Mouse (Mus musculus): ENCODE measurements around the gene Adam11. TPM values are rescaled to one million over a fixed set of nuclear protein-coding genes. Genes with fewer than 3 reads are reported as not detected.
A peak's percentile ranks its signal among the peaks of the same experiment; 100 is the strongest.

Gene Adam11
- polyA plus RNA-seq, 1 experiment, result not detected

DNA sequence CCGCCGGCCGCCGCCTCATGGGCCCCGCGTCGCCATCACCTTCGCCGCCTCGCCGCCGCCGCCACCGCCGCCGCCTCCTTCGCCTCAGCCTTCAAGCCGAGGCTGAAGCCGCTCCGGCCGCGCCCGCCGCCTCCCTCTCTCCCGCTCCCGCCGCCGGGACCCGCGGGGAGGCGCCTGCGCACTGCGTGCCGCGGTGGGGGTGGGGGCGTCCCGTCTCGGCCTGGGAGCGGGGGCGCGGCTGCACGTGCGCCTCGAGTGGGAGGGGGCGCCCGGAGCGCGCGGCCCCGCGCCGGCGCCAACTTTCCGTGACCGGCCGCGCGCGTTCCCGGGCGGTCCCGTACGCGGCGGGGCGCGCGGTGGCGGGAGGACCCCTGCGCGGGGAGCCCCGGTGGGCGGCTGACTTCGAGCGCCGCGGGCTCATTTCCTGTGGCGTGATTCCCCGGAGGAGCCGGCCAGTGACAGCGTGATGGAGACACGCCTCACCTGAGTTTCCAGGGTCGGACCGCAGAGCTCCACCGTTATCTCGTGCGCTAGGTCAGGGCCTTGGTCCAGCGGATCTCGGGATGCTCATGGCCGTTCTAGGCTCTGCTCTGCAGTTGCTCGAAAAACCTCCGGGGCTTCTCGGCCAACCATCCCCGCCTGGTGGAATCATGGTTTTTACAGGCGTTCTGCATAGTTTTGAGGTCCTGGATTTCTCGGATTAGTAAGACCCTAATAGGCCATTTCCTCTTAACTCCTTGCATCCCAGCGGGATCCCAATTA, 58.0 kb downstream of the Adam11 start, which contains the start of gene Gjc1:
TSS of gene Gjc1 (minus strand) at position 680 of the 762 bp plus-strand sequence.
- H3K4me1 ChIP-seq (ENCODE audit: control insufficient read depth, insufficient read depth, low read length), result no peaks in the 10 kb centered on the region
- H3K27ac ChIP-seq (ENCODE audit: insufficient read depth, low read depth, low read length), result no peak within 1 kb of the TSS
- no peak for TF ChIP-seq POLR2A (IDR thresholded peaks at IDR 0.05; ENCODE audit: borderline replicate concordance, low read depth, low read length)
- H3K4me3 ChIP-seq (ENCODE audit: insufficient read depth, low read length), result peak within 1 kb of the TSS; percentile 25

DNA sequence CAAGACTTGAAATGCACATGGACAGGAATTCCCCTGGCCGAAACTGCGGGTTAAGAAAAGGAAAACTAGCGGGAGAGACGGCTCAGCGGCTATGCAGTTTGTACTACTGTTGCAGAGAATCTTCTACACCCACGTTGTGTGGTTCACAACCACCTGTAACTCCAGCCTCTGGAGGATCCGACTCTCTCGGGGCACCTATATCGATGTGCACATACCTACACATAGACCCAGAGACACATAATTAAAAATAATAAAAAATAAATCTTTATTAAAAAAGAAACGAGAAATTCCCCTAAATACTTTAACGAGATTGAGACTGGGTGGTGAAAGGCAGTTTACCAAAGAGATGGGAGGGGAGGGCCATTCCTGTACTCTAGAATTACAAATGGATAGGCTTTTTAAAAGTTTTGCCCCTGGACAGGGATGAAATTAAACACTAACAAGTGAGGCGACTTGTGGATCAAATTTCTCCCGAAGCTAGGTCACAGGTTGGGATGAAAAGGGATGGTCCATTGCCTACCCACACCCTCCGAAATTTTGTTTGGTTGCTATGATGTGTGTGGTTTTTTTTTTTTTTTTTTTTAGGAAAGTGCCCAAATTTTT, 58.6 kb downstream of the Adam11 start:
- Histone ChIP-seq H3K4me1 (ENCODE audit: control insufficient read depth, insufficient read depth, low read length) (no peaks in the 10 kb centered on the region), H3K27ac (ENCODE audit: insufficient read depth, low read depth, low read length) (no peak overlapping the region), H3K4me3 (ENCODE audit: insufficient read depth, low read length) (no peak overlapping the region)
- no peak for TF ChIP-seq POLR2A (IDR thresholded peaks at IDR 0.05; ENCODE audit: borderline replicate concordance, low read depth, low read length)
- no peak for TF ChIP-seq CTCF (IDR thresholded peaks at IDR 0.05; ENCODE audit: low read depth, low read length)

GRCm38 (mm10) chr11:102820432-102820831, 59.2 kb downstream of the Adam11 start:
- TF ChIP-seq CTCF (IDR thresholded peaks at IDR 0.05; ENCODE audit: low read depth, low read length) (no peak), POLR2A (IDR thresholded peaks at IDR 0.05; ENCODE audit: borderline replicate concordance, low read depth, low read length) (no peak)

DNA sequence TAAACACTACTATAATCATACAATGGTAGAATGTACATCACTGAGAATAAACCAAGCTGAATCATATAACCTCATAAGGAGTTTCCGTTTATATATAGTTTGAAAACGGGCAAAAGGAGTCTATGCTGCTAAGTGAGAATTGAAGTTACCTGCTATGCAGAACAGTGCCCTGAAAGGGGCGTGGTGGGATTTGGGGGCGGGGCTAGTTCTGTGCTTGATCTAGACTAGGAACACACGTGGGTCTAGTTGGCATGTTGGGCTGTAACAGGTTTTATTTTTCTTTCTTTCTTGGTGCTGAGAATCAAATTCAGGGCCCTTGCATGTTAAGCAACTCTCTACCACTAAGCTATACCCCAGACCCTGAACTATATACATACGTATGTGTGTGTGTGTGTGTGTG, 60.0 kb downstream of the Adam11 start:
- H3K4me3 ChIP-seq (ENCODE audit: insufficient read depth, low read length), result no peak overlapping the region
- no peak overlapping the region for H3K27ac ChIP-seq (ENCODE audit: insufficient read depth, low read depth, low read length)
- no peaks in the 10 kb centered on the region for H3K4me1 ChIP-seq (ENCODE audit: control insufficient read depth, insufficient read depth, low read length)
- TF ChIP-seq POLR2A (IDR thresholded peaks at IDR 0.05; ENCODE audit: borderline replicate concordance, low read depth, low read length) (no peak), CTCF (IDR thresholded peaks at IDR 0.05; ENCODE audit: low read depth, low read length) (no peak)

More at GRCm38 (mm10) chr11:102820432-102820831, 59.2 kb downstream of the Adam11 start:
- H3K4me3 ChIP-seq (ENCODE audit: insufficient read depth, low read length), result no peak overlapping the region
- no peak overlapping the region for H3K27ac ChIP-seq (ENCODE audit: insufficient read depth, low read depth, low read length)
- no peaks in the 10 kb centered on the region for H3K4me1 ChIP-seq (ENCODE audit: control insufficient read depth, insufficient read depth, low read length)

DNA sequence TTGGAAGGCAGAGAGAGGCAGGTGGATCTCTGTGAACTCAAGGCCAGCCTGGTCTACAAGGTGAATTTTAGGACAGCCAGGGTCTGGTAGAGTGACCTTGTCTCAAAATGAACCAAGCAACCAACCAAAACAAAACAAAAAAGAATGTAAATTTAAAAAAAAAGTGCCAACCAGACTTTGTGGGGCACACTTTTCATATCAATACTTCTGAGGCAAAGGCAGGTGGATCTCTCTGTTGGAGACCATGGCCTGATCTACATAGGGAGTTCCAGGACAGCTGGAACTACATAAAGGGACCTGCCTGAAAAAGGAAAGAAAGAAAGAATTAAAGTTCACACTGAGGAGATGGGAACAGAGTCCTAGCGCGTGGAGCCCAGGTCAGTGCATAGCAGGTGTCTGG, 65.2 kb downstream of the Adam11 start:
- TF ChIP-seq POLR2A (IDR thresholded peaks at IDR 0.05; ENCODE audit: borderline replicate concordance, low read depth, low read length) (no peak), CTCF (IDR thresholded peaks at IDR 0.05; ENCODE audit: low read depth, low read length) (no peak)
- Histone ChIP-seq H3K27ac (ENCODE audit: insufficient read depth, low read depth, low read length) (no peak overlapping the region), H3K4me1 (ENCODE audit: control insufficient read depth, insufficient read depth, low read length) (no peaks in the 10 kb centered on the region), H3K4me3 (ENCODE audit: insufficient read depth, low read length) (no peak overlapping the region)

GRCm38 (mm10) chr11:102827097-102827496, 65.9 kb downstream of the Adam11 start:
- Histone ChIP-seq H3K4me1 (ENCODE audit: control insufficient read depth, insufficient read depth, low read length) (no peaks in the 10 kb centered on the region), H3K4me3 (ENCODE audit: insufficient read depth, low read length) (no peak overlapping the region), H3K27ac (ENCODE audit: insufficient read depth, low read depth, low read length) (no peak overlapping the region)
- TF ChIP-seq POLR2A (IDR thresholded peaks at IDR 0.05; ENCODE audit: borderline replicate concordance, low read depth, low read length), result no peak
- TF ChIP-seq CTCF (IDR thresholded peaks at IDR 0.05; ENCODE audit: low read depth, low read length), result no peak

Other genes with a start within 250 kb of the Adam11 start
- 26.8 and 28.4 TPM in 2 replicates for gene Gpatch8, start 205.0 kb upstream of the Adam11 start, polyA plus RNA-seq (2012; ENCODE audit: insufficient read depth, insufficient read length, missing spikeins)
- not detected in 2 replicates for gene Gm11627, start 182.0 kb upstream of the Adam11 start, polyA plus RNA-seq (2012; ENCODE audit: insufficient read depth, insufficient read length, missing spikeins)
- gene Fzd2, start 157.0 kb upstream of the Adam11 start, polyA plus RNA-seq (2012; ENCODE audit: insufficient read depth, insufficient read length, missing spikeins), result 0.21 TPM in 1 of 2 replicates, not detected in the other
- not detected in 2 replicates for gene Meioc, start 97.7 kb upstream of the Adam11 start, polyA plus RNA-seq (2012; ENCODE audit: insufficient read depth, insufficient read length, missing spikeins)
- 28.9 and 30.5 TPM in 2 replicates for gene Ccdc43, start 63.7 kb upstream of the Adam11 start, polyA plus RNA-seq (2012; ENCODE audit: insufficient read depth, insufficient read length, missing spikeins)
- gene Gjc1, start 58.3 kb downstream of the Adam11 start, polyA plus RNA-seq (2012; ENCODE audit: insufficient read depth, insufficient read length, missing spikeins), result not detected in 2 replicates
- gene Higd1b, start 74.4 kb downstream of the Adam11 start, polyA plus RNA-seq (2012; ENCODE audit: insufficient read depth, insufficient read length, missing spikeins), result not detected in 2 replicates
- 40.2 and 57.1 TPM in 2 replicates for gene Eftud2, start 119.5 kb downstream of the Adam11 start, polyA plus RNA-seq (2012; ENCODE audit: insufficient read depth, insufficient read length, missing spikeins)
- not detected in 2 replicates for gene Ccdc103, start 119.8 kb downstream of the Adam11 start, polyA plus RNA-seq (2012; ENCODE audit: insufficient read depth, insufficient read length, missing spikeins)
- not detected in 2 replicates for gene Fam187a, start 123.7 kb downstream of the Adam11 start, polyA plus RNA-seq (2012; ENCODE audit: insufficient read depth, insufficient read length, missing spikeins)
- gene Gfap, start 139.5 kb downstream of the Adam11 start, polyA plus RNA-seq (2012; ENCODE audit: insufficient read depth, insufficient read length, missing spikeins), result not detected in 2 replicates
- 10.9 and 11.9 TPM in 2 replicates for gene Kif18b, start 163.7 kb downstream of the Adam11 start, polyA plus RNA-seq (2012; ENCODE audit: insufficient read depth, insufficient read length, missing spikeins)
- gene C1ql1, start 185.2 kb downstream of the Adam11 start, polyA plus RNA-seq (2012; ENCODE audit: insufficient read depth, insufficient read length, missing spikeins), result not detected in 2 replicates